Mouse (Mus musculus) ES-E14 (cell line): ENCODE results near the gene 2700081O15Rik. TPM values are rescaled to one million over a fixed set of nuclear protein-coding genes. Genes with fewer than 3 reads are reported as not detected.

Experiments used
- DNase-seq: peaks from one replicate; pipeline ENCODE4 v3.0.0-alpha.2; 2013; ENCODE audit warnings: low read depth, low spot score
- H3K27ac ChIP-seq: 2 replicates; pipeline ENCODE4 v1.5.1; 2012; ENCODE audit warnings: low read depth, mild to moderate bottlenecking, low read length, moderate library complexity, mixed read lengths; ENCODE audit not compliant: poor library complexity, insufficient read depth, severe bottlenecking
- H3K36me3 ChIP-seq: 2 replicates; pipeline ENCODE4 v1.6.1; 2012; ENCODE audit warnings: mild to moderate bottlenecking, low read length, moderate library complexity, mixed read lengths; ENCODE audit not compliant: control insufficient read depth, poor library complexity, insufficient read depth, severe bottlenecking
- H3K4me1 ChIP-seq, 2 experiments: fragments of 150-350 bp in 1 of 2; sonication (generic) in 1 of 2; 2 replicates each; pipeline ENCODE4 v1.6.1; 2012; ENCODE audit warnings: low read length in 2 of 2, mild to moderate bottlenecking in 1 of 2, mixed read lengths in 1 of 2; ENCODE audit not compliant: control insufficient read depth in 2 of 2, insufficient read depth in 2 of 2, poor library complexity in 1 of 2
- H3K4me3 ChIP-seq, 2 experiments: fragments of 150-350 bp in 1 of 2; sonication (generic) in 1 of 2; 2 replicates each; pipeline ENCODE4 v1.5.1; 2012; ENCODE audit warnings: low read length in 2 of 2, low read depth in 1 of 2, mild to moderate bottlenecking in 1 of 2, mixed read lengths in 1 of 2; ENCODE audit not compliant: insufficient read depth in 1 of 2, poor library complexity in 1 of 2, severe bottlenecking in 1 of 2
- H3K9ac ChIP-seq: 2 replicates; pipeline ENCODE4 v1.6.1; 2012; ENCODE audit warnings: low read depth, mild to moderate bottlenecking, low read length, mixed read lengths; ENCODE audit not compliant: poor library complexity, insufficient read depth, severe bottlenecking
- H3K9me3 ChIP-seq: fragments of 150-350 bp; sonication (generic); 2 replicates; pipeline ENCODE4 v1.6.1; 2012; ENCODE audit warnings: low read depth, mild to moderate bottlenecking, low read length; ENCODE audit not compliant: control insufficient read depth, insufficient read depth
- CHD2 ChIP-seq: IDR thresholded peaks from 2 replicates; pipeline ENCODE4 v1.6.1; 2014; ENCODE audit warnings: mild to moderate bottlenecking, low read depth, low read length, inconsistent platforms
- HCFC1 ChIP-seq: IDR thresholded peaks from 2 replicates; pipeline ENCODE4 v1.6.1; 2012; ENCODE audit warnings: low read length, inconsistent platforms, borderline replicate concordance; ENCODE audit not compliant: insufficient read depth
- MAFK ChIP-seq: IDR thresholded peaks from 2 replicates; pipeline ENCODE4 v1.6.1; 2014; ENCODE audit warnings: mild to moderate bottlenecking, low read depth, low read length, inconsistent platforms; ENCODE audit not compliant: insufficient read depth
- ZC3H11A ChIP-seq: IDR thresholded peaks from 2 replicates; pipeline ENCODE4 v1.6.1; 2012; ENCODE audit warnings: low read depth, mild to moderate bottlenecking, inconsistent platforms, low read length, borderline replicate concordance
- ZNF384 ChIP-seq: IDR thresholded peaks from 2 replicates; pipeline ENCODE4 v1.6.1; 2012; ENCODE audit warnings: low read depth, low read length, inconsistent platforms
- in situ Hi-C, 2 experiments: fragments of 600-800 bp; cut with MboI; formaldehyde crosslinking; loops; one replicate each; pipeline ENCODE4 v1.15.1; 2025; ENCODE audit warnings: low sequenced_read_pairs in 2 of 2, inconsistent platforms in 1 of 2; ENCODE audit not compliant: unreplicated experiment in 2 of 2
- total RNA-seq: library from RNA; depleted of rRNA; stranded (reverse); fragments of 300-350 nt; gene quantifications from 2 replicates; pipeline ENCODE4 v1.2.3, GENCODE M21; 2012

The 2700081O15Rik gene
- total RNA-seq, 1 experiment: 28.3 TPM

- no peaks in the 10 kb centered on the region for H3K9me3 ChIP-seq
- no peak overlapping the region for H3K9ac ChIP-seq
- H3K36me3 ChIP-seq: 0 out of 2 replicates have a peak, but pooled peaks cover 3% of the 10 kb centered on the region
- TF ChIP-seq ZC3H11A: no peak
- TF ChIP-seq HCFC1: no peak
- no peak for TF ChIP-seq ZNF384
- no peak for TF ChIP-seq CHD2
- TF ChIP-seq MAFK: no peak
- H3K27ac ChIP-seq: no peak overlapping the region
- H3K4me1 ChIP-seq: peaks cover 0 to 2% of the 10 kb centered on the region in 2 experiments; a peak in 1 of 4 replicates
- H3K4me3 ChIP-seq: no peak overlapping the region
- in situ Hi-C loops: no loop called here
- no peak for DNase-seq
These were observed 27.7 kb downstream of the 2700081O15Rik start for GRCm38 (mm10) chr19:7445105-7445504.

GRCm38 (mm10) chr19:7445596-7445995, 28.2 kb downstream of the 2700081O15Rik start:
- H3K9ac ChIP-seq: no peak overlapping the region
- 0 out of 2 replicates have a peak, but pooled peaks cover 3% of the 10 kb centered on the region for H3K36me3 ChIP-seq
- H3K4me3 ChIP-seq: no peak overlapping the region
- no peak for DNase-seq
- H3K4me1 ChIP-seq: peaks cover 0 to 2% of the 10 kb centered on the region in 2 experiments; a peak in 1 of 4 replicates
- in situ Hi-C loops: no loop called here
- H3K9me3 ChIP-seq: no peaks in the 10 kb centered on the region
- no peak overlapping the region for H3K27ac ChIP-seq
- TF ChIP-seq HCFC1 (no peak), ZC3H11A (no peak), CHD2 (no peak)

GRCm38 (mm10) chr19:7456803-7457202, 39.4 kb downstream of the 2700081O15Rik start:
- TF ChIP-seq HCFC1 (no peak), CHD2 (no peak), ZC3H11A (no peak), ZNF384 (no peak), MAFK (no peak)
- H3K36me3 ChIP-seq: no peaks in the 10 kb centered on the region
- H3K9ac ChIP-seq: no peak overlapping the region
- in situ Hi-C loops: no loop called here
- no peak overlapping the region for H3K27ac ChIP-seq
- H3K9me3 ChIP-seq: no peaks in the 10 kb centered on the region
- H3K4me1 ChIP-seq: no peaks in the 10 kb centered on the region
- DNase-seq: no peak
- H3K4me3 ChIP-seq: no peak overlapping the region

- no peaks in the 10 kb centered on the region for H3K9me3 ChIP-seq
- H3K36me3 ChIP-seq: no peaks in the 10 kb centered on the region
- TF ChIP-seq CHD2 (no peak), MAFK (no peak), ZC3H11A (no peak), HCFC1 (no peak), ZNF384 (no peak)
- no peak overlapping the region for H3K4me3 ChIP-seq
- in situ Hi-C loops: no loop called here
- no peak overlapping the region for H3K9ac ChIP-seq
- no peak overlapping the region for H3K27ac ChIP-seq
- no peaks in the 10 kb centered on the region for H3K4me1 ChIP-seq
- no peak for DNase-seq
These were observed 41.5 kb downstream of the 2700081O15Rik start for GRCm38 (mm10) chr19:7458901-7459300.

GRCm38 (mm10) chr19:7459370-7459769, 41.9 kb downstream of the 2700081O15Rik start:
- TF ChIP-seq ZNF384: no peak
- Histone ChIP-seq H3K4me3 (no peak overlapping the region), H3K4me1 (no peaks in the 10 kb centered on the region), H3K36me3 (no peaks in the 10 kb centered on the region), H3K9me3 (no peaks in the 10 kb centered on the region), H3K9ac (no peak overlapping the region), H3K27ac (no peak overlapping the region)
- in situ Hi-C loops: no loop called here
- DNase-seq: no peak
